Mouse (Mus musculus) cerebellum, adult 11-12 months (tissue): ENCODE measurements around the gene Syt6.

Experiments
- DNase-seq: peaks from one replicate; pipeline ENCODE4 v3.0.0; 2022

The Syt6 gene

GRCm38 (mm10) chr3:103649716-103650115 is 74.7 kb downstream of the Syt6 start:
- DNase-seq = peak; percentile 48

GRCm38 (mm10) chr3:103650406-103650805 is 75.4 kb downstream of the Syt6 start:
- DNase-seq = no peak

DNA sequence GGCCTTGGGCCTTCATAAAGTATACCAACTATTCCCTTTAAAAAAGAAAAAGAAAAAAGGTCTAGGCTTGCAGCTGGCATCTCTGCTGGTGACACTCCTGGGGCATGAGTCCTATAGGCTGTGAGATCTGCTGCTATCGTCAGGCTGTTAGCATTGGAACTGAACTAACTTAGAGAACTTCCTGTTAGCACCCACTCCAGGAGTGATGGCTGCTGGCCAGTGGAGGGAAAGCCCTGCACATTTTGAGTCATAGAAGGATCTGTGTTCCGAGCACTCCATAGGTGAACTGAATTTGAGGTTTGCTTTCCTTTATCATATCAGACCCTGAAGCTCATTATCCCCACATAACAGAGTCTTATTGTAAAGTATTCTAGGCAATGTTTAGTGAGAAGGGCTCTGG is 85.0 kb downstream of the Syt6 start:
- DNase-seq = no peak

GRCm38 (mm10) chr3:103661714-103662113 is 86.7 kb downstream of the Syt6 start:
- no peak for DNase-seq

DNA sequence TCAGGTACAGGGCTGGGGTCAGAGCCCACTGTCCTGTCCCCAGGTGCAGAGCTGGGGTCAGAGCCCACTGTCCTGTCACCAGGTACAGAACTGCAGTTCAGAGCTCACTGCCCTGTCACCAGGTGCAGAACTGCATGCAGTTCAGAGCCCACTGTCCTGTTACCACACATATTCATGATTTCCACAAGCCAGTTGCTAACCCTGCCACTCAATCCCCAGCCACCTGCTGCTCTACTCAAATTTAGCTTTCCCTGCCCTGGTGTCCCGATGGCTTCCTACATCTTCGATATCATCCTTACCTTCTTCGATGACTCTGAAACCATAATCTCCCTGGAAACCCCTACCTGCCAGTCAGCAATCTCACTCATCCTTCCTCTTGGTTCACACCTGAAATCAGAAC is 88.4 kb downstream of the Syt6 start:
- DNase-seq = no peak

- no peak for DNase-seq
These were observed 97.1 kb downstream of the Syt6 start for GRCm38 (mm10) chr3:103672113-103672512.

DNA sequence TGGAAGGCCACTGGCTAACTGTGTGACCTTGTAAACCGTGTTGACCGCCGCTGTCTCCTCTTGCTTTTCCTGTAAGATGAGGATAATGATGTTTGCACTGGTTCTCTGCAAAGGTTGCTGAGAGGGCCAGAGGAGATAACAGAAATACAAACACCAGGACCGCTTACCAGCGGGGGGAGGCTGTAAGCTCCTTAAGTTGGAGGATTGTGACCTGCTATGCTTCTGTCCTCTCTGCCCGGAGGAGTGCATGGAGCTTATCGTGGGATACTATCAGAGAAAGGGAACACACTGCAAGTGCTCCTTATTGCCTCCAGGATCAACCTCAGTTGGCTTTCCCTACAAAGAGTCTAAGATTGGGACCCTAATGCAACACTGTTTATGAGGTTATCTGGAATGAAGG is 97.7 kb downstream of the Syt6 start:
- DNase-seq = no peak

GRCm38 (mm10) chr3:103678811-103679210 is 103.8 kb downstream of the Syt6 start:
- DNase-seq = no peak

DNA sequence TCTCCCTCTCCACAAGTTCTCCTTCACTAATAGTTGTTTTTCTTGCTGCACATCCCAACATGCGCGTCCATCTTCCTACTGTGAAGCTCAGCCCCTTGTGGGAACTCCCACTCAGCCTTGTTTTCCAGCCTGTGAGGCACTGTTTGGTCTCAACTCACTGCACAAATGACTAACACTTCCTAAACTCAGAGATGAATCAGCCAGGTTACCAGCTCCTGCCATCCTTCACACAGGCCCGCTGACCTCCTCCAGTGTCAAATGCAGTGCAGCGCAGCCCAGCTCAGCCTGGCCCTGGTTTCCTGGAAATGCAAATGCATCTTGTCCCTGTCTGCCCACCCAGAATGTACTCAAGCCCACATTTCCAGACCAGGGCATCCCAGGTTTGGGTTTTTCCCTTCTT is 107.4 kb downstream of the Syt6 start:
- no peak for DNase-seq

DNA sequence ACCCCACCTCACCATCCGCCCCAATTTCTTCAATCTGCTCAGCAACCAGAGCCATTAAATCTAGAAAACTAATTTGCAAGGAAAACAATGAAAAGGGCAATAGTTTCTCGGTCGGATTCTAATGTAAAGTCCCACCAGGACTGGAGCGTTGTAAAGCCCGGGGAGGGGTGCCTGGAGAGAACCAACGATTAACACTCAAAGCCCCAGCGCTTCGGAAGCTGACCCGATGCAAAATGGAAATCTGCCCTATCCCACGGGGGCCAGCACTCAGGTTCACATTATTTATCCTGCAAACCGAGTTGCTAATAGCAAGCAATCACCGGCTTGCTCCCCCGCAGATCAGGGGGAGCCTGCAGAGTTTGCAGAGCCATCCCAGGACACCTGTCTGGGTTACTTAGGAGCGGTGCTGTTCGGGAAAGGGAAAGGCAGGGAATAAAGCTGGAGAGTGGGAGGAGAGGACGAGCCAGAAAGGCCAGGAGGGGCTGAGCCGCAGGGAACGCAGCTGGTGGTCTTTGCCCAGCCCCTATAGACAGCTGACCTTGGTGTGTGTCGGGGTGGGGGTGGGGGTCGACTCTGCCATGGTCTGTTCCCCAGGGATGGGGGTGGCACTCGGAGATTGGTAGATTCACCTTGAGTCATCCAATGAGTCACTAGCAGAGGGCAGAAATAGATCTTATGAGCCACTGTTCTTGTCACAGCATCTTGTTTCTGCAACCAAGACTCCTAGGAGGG is 108.4 kb downstream of the Syt6 start:
- no peak for DNase-seq

DNA sequence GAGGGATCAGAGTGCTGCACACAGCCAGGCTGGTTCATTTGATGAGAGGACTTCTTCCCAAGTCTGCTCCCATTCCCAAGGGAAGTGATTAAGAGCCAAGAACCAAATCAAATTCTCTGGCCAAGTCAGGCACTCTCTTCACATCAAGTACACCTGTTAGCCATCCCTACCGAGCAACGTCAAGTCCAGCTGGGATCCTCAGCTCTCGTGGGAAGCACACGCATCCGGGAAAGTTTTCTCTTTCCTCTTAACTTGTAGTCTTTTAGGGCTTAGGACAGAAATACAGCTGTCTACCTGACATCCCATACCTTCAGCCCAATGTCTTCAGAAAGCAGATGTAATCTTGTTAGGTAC is 108.9 kb downstream of the Syt6 start:
- DNase-seq = no peak

DNA sequence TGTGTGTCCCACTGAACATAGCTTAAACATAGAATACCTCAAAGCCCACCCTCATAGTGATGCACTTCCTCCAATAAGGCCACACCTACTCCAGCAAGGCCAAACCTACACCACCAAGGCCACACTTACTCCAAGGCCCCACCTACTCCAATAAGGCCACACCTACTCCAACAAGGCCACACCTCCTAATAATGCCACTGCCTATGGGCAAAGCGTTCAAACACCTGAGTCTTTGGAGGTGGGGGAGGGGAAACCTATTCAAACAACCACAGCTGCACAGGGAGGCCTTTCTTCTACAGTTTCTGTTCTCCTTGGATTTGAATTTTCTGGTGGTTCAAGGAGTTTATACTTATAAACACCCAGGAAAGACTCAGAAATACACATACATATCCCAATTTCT is 114.0 kb downstream of the Syt6 start:
- no peak for DNase-seq

- DNase-seq = no peak
These were observed 115.5 kb downstream of the Syt6 start for GRCm38 (mm10) chr3:103690506-103690905.
